Mouse (Mus musculus): Measurements from ENCODE around the gene 1600002K03Rik.

The 1600002K03Rik gene

GRCm38 (mm10) chr10:80141786-80142529 lies 30.8 kb upstream of the 1600002K03Rik start:
- peak; percentile 95 to 97 for DNase-seq

GRCm38 (mm10) chr10:80142530-80142925 lies 30.2 kb upstream of the 1600002K03Rik start:
- DNase-seq, result no peak

- no peak for DNase-seq
Measured at GRCm38 (mm10) chr10:80143664-80144063, 29.1 kb upstream of the 1600002K03Rik start.

- DNase-seq, result no peak
Measured at GRCm38 (mm10) chr10:80144159-80144558, 28.6 kb upstream of the 1600002K03Rik start.

GRCm38 (mm10) chr10:80144864-80145838 lies 27.6 kb upstream of the 1600002K03Rik start:
- peak; percentile 88 to 90 for DNase-seq

- peak in 1 of 2 experiments; percentile 55 for DNase-seq
Measured at GRCm38 (mm10) chr10:80145896-80146295, 26.8 kb upstream of the 1600002K03Rik start.

GRCm38 (mm10) chr10:80146568-80147011 lies 26.2 kb upstream of the 1600002K03Rik start:
- peak in 1 of 2 experiments; percentile 40 for DNase-seq

GRCm38 (mm10) chr10:80147146-80147718 lies 25.5 kb upstream of the 1600002K03Rik start:
- peak in 1 of 2 experiments; percentile 39 for DNase-seq

- DNase-seq, result peak; percentile 87 to 92
Measured at GRCm38 (mm10) chr10:80147719-80148601, 24.8 kb upstream of the 1600002K03Rik start, which contains the start of gene Midn. Gene Midn (plus strand): TSS chr10:80148272.

- peak; percentile 94 to 97 for DNase-seq
Measured at GRCm38 (mm10) chr10:80148610-80149290, 24.0 kb upstream of the 1600002K03Rik start.

GRCm38 (mm10) chr10:80149291-80150225 lies 23.2 kb upstream of the 1600002K03Rik start:
- DNase-seq, result peak; percentile 96 to 99

GRCm38 (mm10) chr10:80150226-80151210 lies 22.2 kb upstream of the 1600002K03Rik start:
- DNase-seq, result peak; percentile 81 to 86

GRCm38 (mm10) chr10:80151211-80152034 lies 21.3 kb upstream of the 1600002K03Rik start:
- peak; percentile 81 to 87 for DNase-seq

GRCm38 (mm10) chr10:80152071-80152872 lies 20.5 kb upstream of the 1600002K03Rik start:
- peak; percentile 76 to 86 for DNase-seq

GRCm38 (mm10) chr10:80152873-80153260 lies 19.9 kb upstream of the 1600002K03Rik start:
- DNase-seq, result peak; percentile 80 to 89

GRCm38 (mm10) chr10:80153713-80154112 lies 19.0 kb upstream of the 1600002K03Rik start:
- peak; percentile 29 to 44 for DNase-seq

GRCm38 (mm10) chr10:80154384-80154783 lies 18.4 kb upstream of the 1600002K03Rik start:
- no peak for DNase-seq
